Mouse (Mus musculus): ENCODE results near the gene Herc4.
A peak's percentile ranks its signal among the peaks of the same experiment; 100 is the strongest.
"Not testable (repeated sequence)": the region's sequence is repeated elsewhere in the genome, so short reads cannot be mapped to it uniquely, and the experiment has no call there.

Herc4 gene

DNA sequence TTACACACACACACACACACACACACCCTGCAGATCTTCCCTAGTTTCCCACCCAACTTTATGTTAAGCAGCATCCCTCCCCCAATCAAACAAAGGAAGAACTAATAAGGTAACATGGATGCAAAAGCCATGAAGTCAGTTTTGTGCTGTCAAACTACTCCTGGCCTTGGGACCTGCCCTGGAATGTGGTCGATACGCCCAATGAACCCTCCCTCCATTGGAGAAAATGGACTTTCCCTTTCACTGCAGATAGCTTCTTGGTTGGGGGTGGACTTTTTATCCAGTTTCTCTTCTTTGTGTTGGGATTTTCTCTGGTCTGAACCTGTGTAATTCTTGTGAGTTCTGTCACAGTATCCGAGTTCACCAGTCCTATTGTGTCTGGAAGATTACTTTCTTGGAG is 15.1 kb downstream of the Herc4 start:
- DNase-seq: peak in 1 of 2 experiments; percentile 5

DNA sequence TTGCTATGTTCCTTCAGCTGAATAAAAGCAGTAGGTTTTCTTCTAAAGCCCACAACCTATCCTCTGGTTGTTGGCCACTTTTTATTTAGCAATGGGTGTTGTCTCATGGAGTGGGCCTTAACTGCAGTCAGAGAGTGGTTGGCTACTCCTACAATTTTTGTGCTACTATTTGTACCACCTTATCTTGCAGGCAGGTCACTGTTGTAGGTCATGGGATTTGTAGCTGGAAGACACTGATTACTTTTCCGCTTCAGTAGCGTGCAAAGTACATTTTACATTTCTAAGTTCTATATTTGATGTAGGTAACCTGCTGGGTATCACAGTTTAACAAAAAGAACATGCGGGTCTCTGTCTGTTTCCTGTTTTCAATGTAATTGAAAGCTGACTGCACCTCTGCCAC is 15.7 kb downstream of the Herc4 start:
- no peak for DNase-seq

DNA sequence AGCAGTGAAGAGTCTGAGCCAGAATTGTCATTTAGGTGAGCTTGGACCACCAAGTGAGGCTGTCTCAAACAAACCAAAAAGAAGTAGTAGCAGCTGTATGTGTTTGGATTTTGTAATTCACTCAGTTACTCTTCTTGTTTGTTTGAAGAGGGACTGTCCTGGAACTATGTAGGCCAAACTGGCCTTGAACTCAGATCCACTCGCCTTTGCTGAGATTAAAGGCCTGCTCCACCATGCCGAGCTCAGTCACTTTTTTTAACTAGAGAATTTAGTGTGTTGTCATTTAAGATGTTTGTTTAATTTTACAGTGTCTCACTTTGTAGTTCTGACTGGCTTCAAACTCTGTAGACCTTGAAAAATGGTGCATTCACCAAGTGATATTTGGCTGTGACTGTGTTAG is 24.3 kb downstream of the Herc4 start:
- no peak for DNase-seq

DNA sequence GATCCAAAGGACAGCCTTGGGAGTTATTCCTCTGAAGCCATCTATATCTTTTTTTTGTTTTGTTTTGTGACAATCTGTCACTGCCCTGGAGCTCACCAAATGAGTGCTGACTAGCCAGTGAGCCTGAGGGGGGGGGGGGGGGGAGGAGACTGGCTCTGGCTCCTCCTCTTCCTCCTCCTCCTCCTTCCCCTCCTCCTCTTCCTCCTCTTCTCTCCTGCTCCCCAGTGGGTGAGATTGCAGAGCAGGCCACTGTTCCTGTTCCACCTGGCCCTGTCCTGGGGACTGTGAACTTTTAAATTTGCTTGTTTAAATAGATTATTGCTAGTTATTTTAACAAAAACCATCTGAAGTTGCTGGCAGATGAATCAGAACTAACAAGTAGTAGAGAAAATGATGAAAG is 28.8 kb downstream of the Herc4 start:
- DNase-seq: no peak

DNA sequence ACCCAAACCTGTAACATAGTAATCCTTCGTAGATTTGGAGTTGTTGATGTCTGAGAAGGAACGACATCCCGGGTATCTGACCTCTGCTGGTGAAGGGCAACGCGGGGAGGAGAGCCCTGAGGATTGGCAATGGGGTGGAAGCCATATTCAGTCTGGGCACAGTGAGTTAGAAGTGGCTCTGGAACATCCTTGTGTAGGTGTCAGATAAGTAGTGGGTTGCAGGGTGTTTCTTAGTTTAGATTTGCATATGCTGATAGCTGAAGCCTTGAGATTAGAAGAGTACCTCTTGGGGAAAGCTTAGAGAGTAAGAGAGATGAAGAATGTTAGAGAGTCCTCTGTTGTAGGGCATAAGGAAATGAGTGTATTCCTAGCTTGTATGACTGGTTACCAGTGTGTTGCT is 29.3 kb downstream of the Herc4 start:
- DNase-seq: no peak

DNA sequence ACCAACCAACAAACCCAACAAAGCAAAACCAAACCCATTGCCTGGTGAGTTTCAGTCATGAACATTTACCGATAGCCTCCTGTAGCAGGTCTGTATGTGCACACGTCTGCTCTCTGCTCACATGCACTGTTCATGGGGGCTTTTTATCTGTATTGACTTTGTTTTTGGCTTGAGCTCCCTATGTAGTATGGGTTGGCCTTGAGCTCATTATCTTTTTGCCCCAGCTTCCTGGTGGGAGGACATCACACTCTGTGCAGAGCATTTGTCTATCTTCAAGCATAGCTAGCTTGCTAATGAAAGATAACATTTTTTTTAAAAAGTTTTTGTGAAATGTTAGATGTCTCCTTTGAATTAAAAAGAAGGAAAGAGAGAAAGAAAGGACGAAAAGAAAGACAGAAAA is 33.4 kb downstream of the Herc4 start:
- DNase-seq: no peak

DNA sequence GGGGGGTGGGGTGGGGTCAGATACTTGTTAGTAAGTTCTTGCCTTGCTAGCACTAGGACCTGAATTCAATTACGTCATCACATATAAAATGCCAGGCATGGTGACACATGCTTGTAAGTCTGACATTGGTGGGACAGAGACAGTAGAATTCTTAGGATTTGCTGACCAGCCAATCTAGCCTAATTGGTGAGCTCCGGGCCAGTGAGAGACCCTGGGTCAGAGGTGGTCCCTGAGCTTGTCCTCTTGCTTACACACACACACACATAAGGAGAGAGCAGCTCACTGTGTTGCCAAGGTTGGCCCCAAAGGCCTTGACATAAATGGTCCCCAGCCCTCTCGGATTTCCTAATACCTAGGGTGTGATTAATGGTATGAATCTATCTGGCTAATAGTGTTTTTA is 36.2 kb downstream of the Herc4 start:
- no peak for DNase-seq

DNA sequence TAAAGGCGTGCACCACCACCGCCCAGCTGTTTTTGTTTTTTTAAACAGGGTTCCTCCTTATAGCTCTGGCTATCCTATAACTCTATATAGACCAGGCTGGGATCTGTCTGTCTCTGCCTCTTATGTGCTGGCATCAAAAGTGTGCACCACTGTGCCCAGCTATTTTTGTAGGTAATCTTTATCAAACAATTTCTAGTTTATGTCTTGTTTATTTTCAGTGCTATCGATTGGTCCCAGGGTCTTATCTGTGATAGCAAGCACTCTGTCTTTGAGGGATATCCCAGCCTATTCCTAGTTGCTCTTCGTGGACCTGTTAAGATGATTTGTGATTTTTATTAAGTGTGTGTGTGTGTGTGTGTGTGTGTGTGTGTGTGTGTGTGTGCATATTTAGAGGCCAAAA is 38.8 kb downstream of the Herc4 start:
- DNase-seq: no peak

DNA sequence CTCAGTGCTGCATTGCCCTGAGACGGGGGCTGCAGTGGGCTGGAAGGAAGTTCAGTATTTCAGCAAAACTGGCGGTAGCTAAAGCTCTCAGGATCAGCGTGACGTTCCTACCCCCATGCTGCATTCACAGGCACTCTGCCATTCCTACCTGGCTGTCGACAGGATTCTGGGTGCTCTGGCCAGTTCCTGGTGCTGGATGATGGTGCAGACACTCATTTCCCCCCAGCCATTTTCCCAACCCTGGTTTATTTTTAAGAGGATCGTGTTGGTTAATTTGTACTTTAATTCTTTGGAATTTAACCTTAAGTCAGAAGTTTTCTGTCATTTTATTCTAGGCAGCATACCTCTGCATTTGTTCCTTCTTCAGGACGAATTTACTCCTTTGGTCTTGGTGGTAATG is 39.2 kb downstream of the Herc4 start:
- no peak for DNase-seq

DNA sequence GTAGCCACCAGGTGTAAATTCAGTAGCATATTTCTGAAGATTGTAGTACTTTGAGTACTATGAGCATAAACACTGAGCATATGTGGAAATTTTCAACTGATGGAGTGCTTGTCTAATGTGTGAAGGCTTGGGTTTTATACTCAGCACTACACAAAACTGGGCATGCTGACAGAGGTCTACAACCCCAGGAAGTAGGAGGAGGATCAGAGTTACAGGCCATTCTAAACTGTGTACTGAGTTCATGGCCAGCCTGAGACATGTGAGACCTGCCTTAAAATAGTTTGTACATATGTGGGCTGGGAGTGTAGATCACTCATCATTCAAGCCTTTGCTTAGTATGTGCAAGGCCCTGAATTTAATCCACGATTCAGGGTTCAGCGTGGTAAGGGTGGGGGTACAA is 58.7 kb downstream of the Herc4 start:
- DNase-seq: peak; percentile 16 to 19

DNA sequence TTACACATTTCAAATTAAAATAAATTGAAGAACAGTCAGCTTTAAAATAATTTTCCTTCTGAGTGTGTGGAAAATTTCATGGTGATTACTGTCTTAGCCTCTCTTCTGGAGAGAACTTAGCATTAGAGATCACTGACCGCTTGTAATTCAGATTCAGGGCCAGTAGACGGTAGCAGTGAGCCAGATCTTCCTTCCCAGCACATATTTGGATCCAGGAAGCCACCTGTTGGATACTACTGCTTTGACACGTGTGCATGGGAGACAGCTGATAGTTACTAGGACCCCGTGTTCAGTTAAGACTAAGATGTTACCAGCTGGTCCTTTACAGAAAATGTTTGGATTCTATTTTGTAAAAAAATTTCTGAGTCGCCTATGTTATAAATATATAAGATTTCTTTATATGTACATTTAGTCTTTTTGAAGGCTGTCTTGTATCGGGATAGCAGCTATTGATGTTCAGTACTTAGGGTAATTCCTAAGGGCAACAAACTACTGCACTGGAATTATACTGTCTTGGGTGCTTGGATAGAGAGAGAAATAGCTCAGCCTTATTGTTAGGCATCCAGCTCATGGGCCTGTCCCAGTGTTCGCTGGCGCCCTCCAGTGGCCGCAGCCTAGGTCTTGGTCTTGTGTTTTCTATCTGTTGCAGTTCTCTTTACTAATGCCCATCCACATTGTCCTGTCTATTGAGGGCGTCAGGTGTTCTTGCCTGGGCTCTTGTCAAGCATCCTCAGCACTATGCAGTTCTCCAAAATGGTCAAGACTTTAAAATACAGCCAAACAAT is 65.2 kb downstream of the Herc4 start:
- DNase-seq: peak; percentile 91 to 92

DNA sequence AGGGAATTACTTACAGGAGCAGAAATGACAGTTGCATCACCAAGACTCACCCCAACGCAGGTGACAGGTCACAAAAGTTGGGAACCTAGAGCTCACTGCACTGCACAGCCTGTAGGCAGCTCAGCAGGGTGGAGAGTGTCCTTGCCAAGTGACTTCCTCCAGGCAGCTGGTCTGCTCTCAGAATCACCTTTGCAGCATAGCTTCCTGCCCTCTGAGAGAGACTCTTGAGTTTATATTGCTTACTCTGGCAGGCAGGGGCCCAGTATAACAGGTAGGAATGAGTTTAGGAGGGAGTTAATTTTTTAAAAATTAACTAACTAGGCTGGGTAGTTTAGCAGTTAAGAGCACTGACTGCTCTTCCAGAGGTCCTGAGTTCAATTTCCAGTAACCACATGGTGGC is 70.1 kb downstream of the Herc4 start:
- DNase-seq: no peak

DNA sequence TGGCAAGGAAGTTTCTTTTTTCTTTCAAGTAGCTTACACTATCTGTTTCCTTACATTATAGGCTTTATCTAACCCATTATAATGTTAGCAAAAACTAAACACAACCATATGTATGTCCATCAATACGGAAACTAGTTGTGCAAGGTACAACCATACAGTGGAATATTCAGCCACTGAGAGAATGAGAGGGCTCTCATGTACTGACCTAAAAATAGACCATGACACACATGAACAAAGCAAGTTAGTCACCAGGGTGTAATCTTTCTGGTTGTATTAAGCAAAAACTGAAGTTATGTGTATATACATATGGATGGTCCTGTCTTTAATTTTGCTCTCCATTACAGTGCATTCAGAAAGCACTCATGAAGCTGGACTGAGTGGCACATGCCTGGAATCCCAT is 83.5 kb downstream of the Herc4 start:
- no peak for DNase-seq

DNA sequence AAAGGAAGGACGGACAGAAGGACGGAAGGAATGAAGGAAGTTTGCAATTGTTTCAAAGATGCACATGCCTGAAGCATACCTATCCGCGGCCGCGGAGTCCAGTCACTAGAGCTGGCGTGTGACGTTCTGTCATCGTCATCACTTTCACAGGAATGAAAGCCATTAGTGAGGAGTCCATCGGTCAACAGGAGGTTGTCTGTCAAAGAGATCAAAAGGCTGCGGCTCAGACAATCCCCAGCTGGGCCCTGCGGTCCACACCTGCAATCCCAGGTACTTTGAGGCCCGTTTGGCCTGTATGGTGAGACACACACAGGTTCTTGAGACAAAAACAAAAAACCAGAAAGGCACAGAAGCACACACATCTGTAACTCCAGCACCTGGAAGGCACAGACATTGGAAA is 93.3 kb downstream of the Herc4 start:
- peak; percentile 7 to 13 for DNase-seq

DNA sequence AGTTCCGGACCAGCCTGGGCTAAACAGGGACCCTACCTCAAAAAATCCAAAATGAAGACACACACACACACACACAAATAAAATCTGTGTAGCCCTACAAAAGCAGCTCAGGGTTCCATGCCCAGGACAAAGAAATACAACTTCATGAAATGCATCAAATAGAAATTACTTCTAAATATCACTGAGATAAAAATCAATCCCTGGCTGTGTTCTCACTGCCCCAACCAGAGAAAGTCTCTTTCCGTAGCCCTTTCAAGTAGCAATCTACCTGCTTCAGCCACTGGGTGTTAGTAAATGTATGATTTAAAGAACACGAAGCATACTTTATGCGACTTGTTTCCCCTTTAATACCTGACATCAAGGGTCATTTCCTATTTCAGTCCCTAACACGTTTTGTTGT is 93.7 kb downstream of the Herc4 start:
- no peak for DNase-seq

DNA sequence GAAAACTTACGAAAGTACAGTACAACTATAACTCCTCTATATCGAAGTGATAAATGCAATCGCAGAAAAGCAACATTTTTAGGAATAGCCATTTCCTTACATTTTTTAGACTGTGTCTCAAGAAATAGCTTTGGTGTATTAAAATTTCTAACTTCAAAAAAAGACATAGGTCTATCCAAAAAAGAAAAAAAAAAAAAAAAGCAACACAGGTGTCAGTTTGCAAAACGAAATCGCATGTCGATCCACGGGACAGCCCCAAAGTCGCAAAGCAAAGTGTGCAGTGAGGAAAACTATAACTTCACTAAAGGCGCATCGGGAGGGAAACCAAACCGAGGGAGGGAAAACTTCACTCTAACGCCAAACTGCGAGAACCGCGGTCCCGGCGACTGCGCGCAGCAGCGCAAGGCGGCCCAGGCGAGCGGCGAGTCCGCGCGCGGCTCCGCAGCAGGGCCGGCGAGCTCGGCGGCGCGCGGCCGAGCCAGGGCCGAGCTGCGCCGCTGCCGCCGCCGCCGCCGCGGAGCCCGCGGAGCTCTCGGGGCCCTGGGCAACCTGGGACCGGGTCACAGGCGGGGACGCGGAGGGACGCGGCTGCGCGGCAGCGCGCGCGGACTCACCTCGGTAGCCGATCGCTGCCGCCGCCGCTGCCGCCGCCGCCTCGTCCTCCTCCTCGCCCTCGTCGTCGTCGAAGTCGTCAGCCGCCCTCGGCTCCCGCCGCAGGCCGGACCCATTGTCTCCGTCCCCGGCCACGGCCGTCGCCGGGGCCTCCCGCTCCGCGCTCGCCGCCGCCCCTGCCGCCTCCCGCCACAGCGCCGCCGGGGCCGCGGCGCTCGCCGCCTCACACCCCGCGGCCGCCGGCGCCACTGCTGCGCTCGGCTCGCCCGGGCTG is 94.6 kb downstream of the Herc4 start:
- peak; percentile 69 to 79 for DNase-seq

DNA sequence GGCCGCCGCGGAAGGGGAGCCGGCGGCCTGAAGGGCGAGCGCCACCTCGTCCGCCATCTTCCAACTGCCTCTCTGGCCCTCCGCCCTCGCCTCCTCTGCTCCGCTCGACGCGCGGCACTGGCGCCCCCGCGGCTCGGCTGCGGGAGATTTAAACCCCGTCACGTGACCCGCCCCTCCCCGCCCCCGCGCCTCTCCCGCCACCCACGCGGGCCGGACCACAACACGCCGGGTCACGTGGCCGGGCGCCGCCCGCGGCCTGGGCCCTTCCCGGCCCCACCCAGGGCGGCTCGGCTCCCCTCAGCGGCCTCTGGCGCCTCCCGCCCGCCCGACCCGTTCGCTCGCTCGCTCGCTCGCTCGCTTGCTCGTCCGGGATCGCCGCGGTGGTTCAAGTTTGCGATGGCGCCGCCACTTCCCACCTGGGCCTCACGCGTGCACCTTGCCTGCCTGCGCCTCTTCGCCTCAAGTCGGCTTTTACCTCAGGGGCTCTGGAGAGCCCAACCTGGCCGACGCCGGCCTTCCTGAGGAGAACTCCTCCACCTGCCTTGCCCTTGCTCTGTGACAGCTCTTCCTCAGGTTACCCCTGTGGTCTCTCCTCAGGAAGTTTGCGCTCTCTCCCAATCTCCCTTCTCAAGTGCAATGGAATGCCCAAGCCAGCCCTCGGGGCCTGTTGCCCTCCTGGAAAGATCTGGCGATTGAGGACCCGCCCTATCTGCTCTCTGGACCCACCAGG is 95.5 kb downstream of the Herc4 start:
- peak; percentile 94 to 96 for DNase-seq

DNA sequence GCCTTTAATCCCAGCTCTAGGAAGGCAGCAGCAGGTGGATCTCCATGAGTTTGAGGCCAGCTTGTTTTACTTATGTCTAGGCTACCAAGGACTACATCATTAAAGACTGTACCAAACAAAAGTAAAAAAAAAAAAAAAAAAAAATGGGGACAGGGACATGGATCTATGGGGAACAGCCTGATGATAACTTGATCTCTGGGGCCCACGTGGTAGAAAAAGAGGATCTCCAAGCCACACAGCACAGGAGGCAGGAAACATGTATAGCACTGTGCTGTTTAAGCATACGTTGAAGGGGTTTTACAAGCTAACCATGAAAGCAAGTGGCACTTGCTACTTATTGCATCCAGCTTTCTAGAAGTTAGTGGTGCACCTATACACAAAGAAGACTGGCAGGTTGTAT is 97.7 kb downstream of the Herc4 start:
- DNase-seq: no peak

DNA sequence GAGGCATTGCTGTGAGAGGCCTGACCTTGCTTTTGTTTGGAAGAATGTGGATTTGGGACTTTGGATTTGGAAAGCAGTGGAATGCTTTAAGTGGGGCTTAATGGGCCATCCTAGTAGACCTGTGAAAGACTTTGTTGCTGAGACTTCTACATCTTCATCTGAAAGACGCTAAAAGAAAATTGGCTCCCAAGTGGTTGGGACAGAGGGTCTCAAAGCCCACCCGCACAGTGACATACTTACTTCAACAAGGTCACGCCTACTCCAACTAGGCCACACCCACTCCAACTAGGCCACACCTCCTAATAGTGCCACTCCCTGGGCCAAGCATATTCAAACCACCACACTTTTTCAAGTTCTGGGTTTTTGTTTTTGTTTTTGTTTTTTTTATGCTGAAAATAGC is 101.1 kb downstream of the Herc4 start:
- DNase-seq: no peak

DNA sequence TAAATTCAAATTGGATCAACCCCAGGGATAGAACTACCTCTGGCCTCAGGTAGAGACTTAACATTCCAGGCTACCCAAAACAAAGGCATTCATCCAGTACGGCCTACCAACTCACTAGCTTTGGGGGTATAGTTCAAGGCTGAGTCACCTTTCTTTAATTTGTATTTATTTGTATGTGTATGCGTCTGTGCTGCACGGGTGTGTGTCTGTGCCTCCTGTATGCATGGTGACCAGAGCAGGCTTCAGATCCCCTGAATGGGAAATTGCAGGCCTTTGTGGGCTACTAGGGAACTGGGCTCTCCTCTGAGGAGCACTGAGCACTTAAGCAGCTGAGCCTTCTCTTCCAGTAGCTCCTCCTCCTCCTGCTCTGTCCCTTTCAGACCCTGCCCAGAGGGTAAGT is 104.7 kb downstream of the Herc4 start:
- no peak for DNase-seq

DNA sequence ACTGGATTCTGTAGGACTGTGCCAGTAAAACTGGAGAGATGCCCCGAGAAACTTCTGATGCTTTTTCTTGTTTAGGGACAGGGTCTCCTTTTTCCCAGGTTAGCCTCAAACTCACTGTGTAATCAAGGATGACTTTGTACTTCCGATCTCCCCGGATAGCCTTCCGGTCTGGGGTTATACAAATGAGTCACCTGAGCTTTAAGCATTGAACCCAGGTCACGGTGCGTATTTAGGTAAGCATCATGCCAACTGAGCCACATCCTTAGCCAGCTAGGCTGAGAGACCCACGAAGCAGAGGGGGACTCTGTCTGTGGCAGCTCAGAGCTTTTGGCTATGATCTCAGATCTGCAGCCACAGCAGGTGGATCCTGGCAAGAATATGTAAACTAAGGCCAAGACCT is 107.1 kb downstream of the Herc4 start:
- no peak for DNase-seq

DNA sequence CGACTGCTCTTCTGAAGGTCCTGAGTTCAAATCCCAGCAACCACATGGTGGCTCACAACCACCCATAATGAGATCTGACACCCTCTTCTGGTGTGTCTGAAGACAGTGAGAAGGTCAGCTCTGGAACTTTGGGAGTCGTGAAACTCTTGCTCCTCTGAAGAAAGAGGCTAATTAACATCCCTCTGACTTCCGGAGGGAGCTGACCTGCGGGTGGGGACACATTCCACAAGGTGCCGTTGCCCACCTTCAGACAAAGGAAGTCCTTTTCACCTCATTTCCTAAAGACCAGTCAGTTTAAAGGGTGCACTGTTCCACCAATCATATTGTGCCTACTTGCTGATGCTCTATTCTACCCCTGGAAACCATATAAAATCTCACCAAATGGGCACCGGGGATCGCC is 107.5 kb downstream of the Herc4 start:
- not testable (repeated sequence) for DNase-seq

DNA sequence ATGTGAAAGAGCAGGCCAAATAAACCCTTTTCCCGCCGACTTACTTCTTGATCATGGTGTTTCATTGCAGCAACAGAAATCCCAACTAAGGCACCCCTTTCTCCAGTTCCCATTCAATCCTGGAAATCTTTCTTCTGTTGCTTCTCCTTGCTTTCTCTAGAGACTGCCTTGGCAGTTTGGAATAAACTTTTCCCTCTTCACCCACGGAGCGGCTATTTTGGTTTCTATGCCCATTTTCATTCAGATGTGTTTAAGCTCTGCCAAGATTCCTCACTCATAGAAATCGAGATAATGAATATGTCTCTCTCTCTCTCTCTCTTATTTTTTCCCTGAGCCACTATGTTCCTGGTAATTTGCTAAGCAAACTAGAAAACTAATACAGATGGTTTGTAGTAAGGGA is 108.5 kb downstream of the Herc4 start:
- no peak for DNase-seq

DNA sequence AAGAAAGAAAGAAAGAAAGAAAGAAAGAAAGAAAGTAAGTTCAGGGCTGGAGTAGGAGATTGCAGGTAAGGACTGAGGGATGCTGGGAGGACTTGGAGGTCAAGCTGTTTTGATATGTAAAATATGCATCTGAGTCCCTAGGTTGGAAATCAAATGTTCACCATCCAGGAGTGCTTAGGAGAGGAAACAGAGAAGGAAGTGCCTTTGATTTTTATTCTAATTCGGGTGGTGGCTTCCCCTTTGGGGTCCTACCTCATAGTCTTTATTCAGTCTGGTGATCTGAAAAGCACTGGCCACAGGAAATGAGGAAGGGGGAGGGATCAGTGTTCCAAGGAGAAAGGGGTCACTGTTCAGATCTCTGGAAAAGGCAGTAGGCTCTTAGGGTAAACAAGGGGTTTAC is 116.9 kb downstream of the Herc4 start:
- no peak for DNase-seq
